Mouse (Mus musculus): Measurements from ENCODE around the gene Zbtb1.

Gene Zbtb1

GRCm38 (mm10) chr12:76446201-76446600 lies 76.1 kb downstream of the Zbtb1 start:
- DNase-seq (ENCODE audit: low read depth, low spot score) = no peak
- Histone ChIP-seq H3K27me3 (ENCODE audit: control insufficient read depth, insufficient read depth, low read length, poor library complexity, severe bottlenecking) (no peaks in the 10 kb centered on the region), H3K36me3 (ENCODE audit: control insufficient read depth, insufficient read depth, low read length, poor library complexity, severe bottlenecking) (no peaks in the 10 kb centered on the region)
